In genomic region chr14:61682721-61683355, GRCm38 (mm10) we compare ENCODE assay signal across 8 mouse cellular contexts.
A peak's percentile ranks its signal among the peaks of the same experiment; 100 is the strongest.
DNase-seq lines count a peak whose midpoint lies in the region; ATAC-seq and TF ChIP-seq lines count a peak whose summit lies in the region.

No protein-coding gene starts in this region.

- H3K4me2 ChIP-seq in forebrain, embryonic 14.5 days (ENCODE audit: low read length) = peak overlapping the region; percentile 96
- H3K4me2 ChIP-seq in lung, postnatal 0 days (replicated peaks; ENCODE audit: low read depth, low read length) = peak overlapping the region; percentile 99

- peaks cover 10% of the 10 kb centered on the region; the same call in 1 of the 2 replicates for H3K27me3 ChIP-seq in forebrain, embryonic 14.5 days (replicated peaks; ENCODE audit: control insufficient read depth, insufficient read depth, low read length)
- peaks cover 61% of the 10 kb centered on the region for H3K27me3 ChIP-seq in hindbrain, embryonic 10.5 days (ENCODE audit: insufficient read depth, poor library complexity, severe bottlenecking)
- no peaks in the 10 kb centered on the region; the same call in 1 of the 2 replicates for H3K27me3 ChIP-seq in lung, postnatal 0 days (replicated peaks; ENCODE audit: insufficient read depth, low read length)

- DNase-seq in MEL-GATA-1-ER (ENCODE audit: extremely low read depth, low read depth) = peak; percentile 57
- peak; percentile 83 for DNase-seq in forebrain, embryonic 14.5 days (ENCODE audit: low spot score)
- peak; percentile 83 for DNase-seq in hindbrain, embryonic 10.5 days (ENCODE audit: low spot score)
- peak; percentile 67 to 84 for DNase-seq in layer of hippocampus, postnatal 14 days (ENCODE audit: low spot score in 2 of 2)
- DNase-seq in lung, postnatal 0 days (ENCODE audit: low spot score) = peak; percentile 80
- DNase-seq in right cerebral cortex, adult 18-20 months = peak; percentile 74
- peak; percentile 85 for DNase-seq in thymus, postnatal 4 days

- WGBS in forebrain, embryonic 14.5 days = under 1% methylated on average over 53 of the region's 54 CpGs
- WGBS in hindbrain, embryonic 10.5 days = under 1% methylated on average over 54 of the region's 54 CpGs
- under 1% methylated on average over 53 of the region's 54 CpGs for WGBS in lung, postnatal 0 days

- no peak for TF ChIP-seq EP300 in lung, postnatal 0 days (IDR thresholded peaks at IDR 0.05)

- no peaks in the 10 kb centered on the region for H3K36me3 ChIP-seq in forebrain, embryonic 14.5 days (ENCODE audit: control insufficient read depth, insufficient read depth, low read length)
- no peaks in the 10 kb centered on the region for H3K36me3 ChIP-seq in hindbrain, embryonic 10.5 days
- H3K36me3 ChIP-seq in lung, postnatal 0 days (ENCODE audit: insufficient read depth, low read length) = no peaks in the 10 kb centered on the region

- H3K4me1 ChIP-seq in forebrain, embryonic 14.5 days (ENCODE audit: control insufficient read depth, insufficient read depth, low read length) = peaks cover 21% of the 10 kb centered on the region
- H3K4me1 ChIP-seq in hindbrain, embryonic 10.5 days (replicated peaks) = peaks cover 62% of the 10 kb centered on the region
- peaks cover 12% of the 10 kb centered on the region; the same call in 1 of the 2 replicates for H3K4me1 ChIP-seq in lung, postnatal 0 days (ENCODE audit: insufficient read depth, low read depth, low read length)

- peak; percentile 45 for TF ChIP-seq CTCF in lung, postnatal 0 days (IDR thresholded peaks at IDR 0.05)

- H3K27ac ChIP-seq in forebrain, embryonic 14.5 days (ENCODE audit: low read depth, low read length) = peak overlapping the region; percentile 97
- peak overlapping the region; percentile 97 for H3K27ac ChIP-seq in hindbrain, embryonic 10.5 days
- peak overlapping the region; percentile 98 for H3K27ac ChIP-seq in lung, postnatal 0 days (ENCODE audit: low read length)

- peak; percentile 57 for ATAC-seq in cerebellum, adult (ENCODE audit: insufficient number of reproducible peaks, low FRiP score, low TSS enrichment)
- ATAC-seq in forebrain, embryonic 14.5 days = peak; percentile 73
- ATAC-seq in lung, postnatal 0 days = peak; percentile 58

- H3K9me3 ChIP-seq in forebrain, embryonic 14.5 days (replicated peaks; ENCODE audit: control insufficient read depth, low read length) = no peaks in the 10 kb centered on the region
- H3K9me3 ChIP-seq in hindbrain, embryonic 10.5 days = no peaks in the 10 kb centered on the region
- H3K9me3 ChIP-seq in lung, postnatal 0 days (ENCODE audit: low read length) = no peaks in the 10 kb centered on the region

- peak overlapping the region; percentile 89 for H3K9ac ChIP-seq in forebrain, embryonic 14.5 days (ENCODE audit: low read length)
- H3K9ac ChIP-seq in lung, postnatal 0 days (replicated peaks; ENCODE audit: low read depth) = peak overlapping the region; percentile 94

- peak overlapping the region; percentile 73 for H3K4me3 ChIP-seq in forebrain, embryonic 14.5 days (ENCODE audit: low read depth, low read length)
- peak overlapping the region; percentile 78 for H3K4me3 ChIP-seq in hindbrain, embryonic 10.5 days
- H3K4me3 ChIP-seq in lung, postnatal 0 days (ENCODE audit: low read depth, low read length) = peak overlapping the region; percentile 91

Comparison
In these comparisons a context has a peak if more than half of its experiments do, and no peak if none do; other contexts are left out.
1. Peak in every context shown above with its lines: DNase-seq, ATAC-seq, H3K4me3 ChIP-seq and H3K27ac ChIP-seq.